Mouse (Mus musculus) heart, adult 2 months (tissue): Measurements from ENCODE around the gene Use1.

Source experiments
- EP300 ChIP-seq: fragments of 200-500 bp; IDR thresholded peaks from 2 replicates; pipeline ENCODE4 v1.6.1; 2011; ENCODE audit warnings: low read depth, low read length, control low read depth; ENCODE audit not compliant: insufficient read depth
- POLR2A ChIP-seq: fragments of 200-500 bp; IDR thresholded peaks from 2 replicates; pipeline ENCODE4 v1.6.1; 2011; ENCODE audit warnings: mild to moderate bottlenecking, low read depth, low read length, control low read depth; ENCODE audit not compliant: insufficient read depth

- TF ChIP-seq POLR2A (no peak), EP300 (no peak)
Measured at GRCm38 (mm10) chr8:71380178-71381171, 13.8 kb downstream of the Use1 start.
